Mouse (Mus musculus): ENCODE data around the gene Arhgap32.

- TF ChIP-seq CTCF (IDR thresholded peaks at IDR 0.05; ENCODE audit: low read depth) (no peak), EP300 (optimal IDR thresholded peaks at IDR 0.05) (no peak)
Observed at GRCm38 (mm10) chr9:32292686-32293085, 176.8 kb downstream of the Arhgap32 start.
